Mouse (Mus musculus): ENCODE data around the gene Grhpr. TPM values are rescaled to one million over a fixed set of nuclear protein-coding genes. Genes with fewer than 3 reads are reported as not detected.

Grhpr gene
- polyA plus RNA-seq, 1 experiment from 2014 or later = 38.2 TPM

- H3K4me3 ChIP-seq (ENCODE audit: low read depth, low read length) = peak within 1 kb of the TSS; percentile 76
- H3K4me1 ChIP-seq (ENCODE audit: control insufficient read depth, insufficient read depth, low read length) = peaks cover 16% of the 10 kb centered on the region
- DNase-seq (ENCODE audit: low spot score, missing footprints) (peak; percentile 99), ATAC-seq (ENCODE audit: low FRiP score) (peak; percentile 93)
- H3K4me2 ChIP-seq = peak within 1 kb of the TSS; percentile 91
- no peaks in the 10 kb centered on the region for H3K36me3 ChIP-seq (ENCODE audit: control insufficient read depth, insufficient read depth, low read length)
- no peaks in the 10 kb centered on the region for H3K27me3 ChIP-seq (ENCODE audit: control insufficient read depth, insufficient read depth, low read length)
- H3K9me3 ChIP-seq (ENCODE audit: control insufficient read depth, low read length) = no peaks in the 10 kb centered on the region
- H3K27ac ChIP-seq (ENCODE audit: low read depth, low read length) = no peak within 1 kb of the TSS
- peak within 1 kb of the TSS; percentile 76 for H3K9ac ChIP-seq (ENCODE audit: low read length)
- WGBS = under 1% methylated on average over 29 of the region's 29 CpGs
Measured at GRCm38 (mm10) chr4:45018452-45018980, 37.3 kb downstream of the Grhpr start, which contains the start of gene Polr1e. Polr1e (plus strand) TSS chr4:45018583.

GRCm38 (mm10) chr4:45019009-45019408, 37.8 kb downstream of the Grhpr start:
- peaks cover 15% of the 10 kb centered on the region for H3K4me1 ChIP-seq (ENCODE audit: control insufficient read depth, insufficient read depth, low read length)
- peak overlapping the region; percentile 91 for H3K4me2 ChIP-seq
- H3K27ac ChIP-seq (ENCODE audit: low read depth, low read length) = no peak overlapping the region
- peak overlapping the region; percentile 76 for H3K4me3 ChIP-seq (ENCODE audit: low read depth, low read length)
- H3K9me3 ChIP-seq (ENCODE audit: control insufficient read depth, low read length) = no peaks in the 10 kb centered on the region
- 1% methylated on average over 14 of the region's 14 CpGs for WGBS
- ATAC-seq (ENCODE audit: low FRiP score) (peak; percentile 20; the same call in 1 of the 2 replicates), DNase-seq (ENCODE audit: low spot score, missing footprints) (no peak)
- no peaks in the 10 kb centered on the region for H3K36me3 ChIP-seq (ENCODE audit: control insufficient read depth, insufficient read depth, low read length)
- no peaks in the 10 kb centered on the region for H3K27me3 ChIP-seq (ENCODE audit: control insufficient read depth, insufficient read depth, low read length)
- peak overlapping the region; percentile 76 for H3K9ac ChIP-seq (ENCODE audit: low read length)

GRCm38 (mm10) chr4:45026459-45026858, 45.3 kb downstream of the Grhpr start:
- Histone ChIP-seq H3K4me2 (no peak overlapping the region), H3K36me3 (ENCODE audit: control insufficient read depth, insufficient read depth, low read length) (0 out of 2 replicates have a peak, but pooled peaks cover 3% of the 10 kb centered on the region), H3K27me3 (ENCODE audit: control insufficient read depth, insufficient read depth, low read length) (no peaks in the 10 kb centered on the region), H3K4me1 (ENCODE audit: control insufficient read depth, insufficient read depth, low read length) (no peaks in the 10 kb centered on the region), H3K9ac (ENCODE audit: low read length) (no peak overlapping the region), H3K27ac (ENCODE audit: low read depth, low read length) (no peak overlapping the region), H3K9me3 (ENCODE audit: control insufficient read depth, low read length) (no peaks in the 10 kb centered on the region), H3K4me3 (ENCODE audit: low read depth, low read length) (no peak overlapping the region)
- 88% methylated on average over 4 of the region's 4 CpGs for WGBS
- DNase-seq (ENCODE audit: low spot score, missing footprints) (no peak), ATAC-seq (ENCODE audit: low FRiP score) (no peak)

GRCm38 (mm10) chr4:45032586-45032985, 51.4 kb downstream of the Grhpr start:
- H3K27me3 ChIP-seq (ENCODE audit: control insufficient read depth, insufficient read depth, low read length) = no peaks in the 10 kb centered on the region
- H3K27ac ChIP-seq (ENCODE audit: low read depth, low read length) = no peak overlapping the region
- ATAC-seq (ENCODE audit: low FRiP score) (no peak), DNase-seq (ENCODE audit: low spot score, missing footprints) (no peak)
- no peaks in the 10 kb centered on the region for H3K9me3 ChIP-seq (ENCODE audit: control insufficient read depth, low read length)
- 0 out of 2 replicates have a peak, but pooled peaks cover 4% of the 10 kb centered on the region for H3K36me3 ChIP-seq (ENCODE audit: control insufficient read depth, insufficient read depth, low read length)
- no peak overlapping the region for H3K9ac ChIP-seq (ENCODE audit: low read length)
- WGBS = 91% methylated on average over 9 of the region's 9 CpGs
- H3K4me3 ChIP-seq (ENCODE audit: low read depth, low read length) = no peak overlapping the region
- no peak overlapping the region for H3K4me2 ChIP-seq
- no peaks in the 10 kb centered on the region for H3K4me1 ChIP-seq (ENCODE audit: control insufficient read depth, insufficient read depth, low read length)

- Histone ChIP-seq H3K27ac (ENCODE audit: low read depth, low read length) (no peak overlapping the region), H3K36me3 (ENCODE audit: control insufficient read depth, insufficient read depth, low read length) (0 out of 2 replicates have a peak, but pooled peaks cover 2% of the 10 kb centered on the region), H3K9me3 (ENCODE audit: control insufficient read depth, low read length) (no peaks in the 10 kb centered on the region), H3K4me2 (no peak overlapping the region), H3K4me3 (ENCODE audit: low read depth, low read length) (no peak overlapping the region), H3K4me1 (ENCODE audit: control insufficient read depth, insufficient read depth, low read length) (no peaks in the 10 kb centered on the region), H3K27me3 (ENCODE audit: control insufficient read depth, insufficient read depth, low read length) (no peaks in the 10 kb centered on the region), H3K9ac (ENCODE audit: low read length) (no peak overlapping the region)
- DNase-seq (ENCODE audit: low spot score, missing footprints) = no peak
- WGBS = 85% methylated on average over 14 of the region's 16 CpGs
- ATAC-seq (ENCODE audit: low FRiP score) = no peak
Measured at GRCm38 (mm10) chr4:45034693-45035628, 53.8 kb downstream of the Grhpr start.

GRCm38 (mm10) chr4:45036048-45036447, 54.9 kb downstream of the Grhpr start:
- no peak overlapping the region for H3K27ac ChIP-seq (ENCODE audit: low read depth, low read length)
- WGBS = 91% methylated on average over 10 of the region's 10 CpGs
- H3K4me1 ChIP-seq (ENCODE audit: control insufficient read depth, insufficient read depth, low read length) = no peaks in the 10 kb centered on the region
- H3K4me3 ChIP-seq (ENCODE audit: low read depth, low read length) = no peak overlapping the region
- no peaks in the 10 kb centered on the region for H3K9me3 ChIP-seq (ENCODE audit: control insufficient read depth, low read length)
- no peak overlapping the region for H3K9ac ChIP-seq (ENCODE audit: low read length)
- H3K36me3 ChIP-seq (ENCODE audit: control insufficient read depth, insufficient read depth, low read length) = peaks cover 3% of the 10 kb centered on the region; the same call in 1 of the 2 replicates
- no peak overlapping the region for H3K4me2 ChIP-seq
- no peaks in the 10 kb centered on the region for H3K27me3 ChIP-seq (ENCODE audit: control insufficient read depth, insufficient read depth, low read length)
- no peak for ATAC-seq (ENCODE audit: low FRiP score)
- no peak for DNase-seq (ENCODE audit: low spot score, missing footprints)

- WGBS = 85% methylated on average over 5 of the region's 5 CpGs
- peaks cover 5% of the 10 kb centered on the region; the same call in 1 of the 2 replicates for H3K36me3 ChIP-seq (ENCODE audit: control insufficient read depth, insufficient read depth, low read length)
- no peak overlapping the region for H3K27ac ChIP-seq (ENCODE audit: low read depth, low read length)
Measured at GRCm38 (mm10) chr4:45036571-45036970, 55.4 kb downstream of the Grhpr start.

GRCm38 (mm10) chr4:45037455-45038410, 56.5 kb downstream of the Grhpr start:
- H3K4me3 ChIP-seq (ENCODE audit: low read depth, low read length) = no peak overlapping the region

More at GRCm38 (mm10) chr4:45036571-45036970, 55.4 kb downstream of the Grhpr start:
- Histone ChIP-seq H3K4me1 (ENCODE audit: control insufficient read depth, insufficient read depth, low read length) (no peaks in the 10 kb centered on the region), H3K4me3 (ENCODE audit: low read depth, low read length) (no peak overlapping the region), H3K9ac (ENCODE audit: low read length) (no peak overlapping the region), H3K27me3 (ENCODE audit: control insufficient read depth, insufficient read depth, low read length) (no peaks in the 10 kb centered on the region), H3K9me3 (ENCODE audit: control insufficient read depth, low read length) (no peaks in the 10 kb centered on the region), H3K4me2 (no peak overlapping the region)
- no peak for DNase-seq (ENCODE audit: low spot score, missing footprints)
- no peak for ATAC-seq (ENCODE audit: low FRiP score)

More at GRCm38 (mm10) chr4:45037455-45038410, 56.5 kb downstream of the Grhpr start:
- DNase-seq (ENCODE audit: low spot score, missing footprints) = no peak
- Histone ChIP-seq H3K27ac (ENCODE audit: low read depth, low read length) (no peak overlapping the region), H3K27me3 (ENCODE audit: control insufficient read depth, insufficient read depth, low read length) (no peaks in the 10 kb centered on the region), H3K9ac (ENCODE audit: low read length) (no peak overlapping the region), H3K36me3 (ENCODE audit: control insufficient read depth, insufficient read depth, low read length) (peaks cover 5% of the 10 kb centered on the region; the same call in 1 of the 2 replicates), H3K9me3 (ENCODE audit: control insufficient read depth, low read length) (no peaks in the 10 kb centered on the region), H3K4me1 (ENCODE audit: control insufficient read depth, insufficient read depth, low read length) (no peaks in the 10 kb centered on the region), H3K4me2 (no peak overlapping the region)
- ATAC-seq (ENCODE audit: low FRiP score) = no peak
- 89% methylated on average over 13 of the region's 13 CpGs for WGBS
